Mouse (Mus musculus) left cerebral cortex, adult 18-20 months (tissue): ENCODE measurements around the gene Sdk1. TPM values are rescaled to one million over a fixed set of nuclear protein-coding genes. Genes with fewer than 3 reads are reported as not detected.

Experiments used
- DNase-seq, 2 experiments: peaks; one replicate each; pipeline ENCODE4 v3.0.0; 2021 to 2022; ENCODE audit warnings: low spot score in 2 of 2, mixed read lengths in 1 of 2
- total RNA-seq, 2 experiments: library from RNA; stranded (reverse); gene quantifications; 2 replicates each; pipeline ENCODE4 v1.2.3; 2021

Sdk1 gene
- total RNA-seq, 2 experiments from 2014 or later, result 9.3 to 10.0 TPM

- DNase-seq, result no peak
Measured at GRCm38 (mm10) chr5:142100176-142100575, 858.9 kb downstream of the Sdk1 start.

DNA sequence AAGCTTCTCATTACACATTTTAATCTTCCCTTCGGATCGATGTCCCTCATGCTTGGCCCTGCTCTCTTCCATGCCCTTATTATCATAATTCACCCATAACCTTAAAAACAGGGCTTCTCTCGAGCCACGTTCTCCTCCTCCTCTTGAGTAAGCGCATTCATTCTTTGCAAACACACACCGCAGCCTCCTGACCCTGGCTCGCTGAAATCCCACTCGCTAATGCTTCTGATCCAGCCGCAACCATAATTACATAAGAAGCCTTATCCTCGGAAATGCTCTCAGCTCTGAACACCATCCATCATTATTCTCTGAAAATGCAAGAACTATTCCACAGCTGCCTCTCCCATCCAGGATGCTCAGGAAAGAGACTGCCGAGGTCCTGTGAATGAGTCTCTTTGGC lies 866.1 kb downstream of the Sdk1 start:
- no peak for DNase-seq

DNA sequence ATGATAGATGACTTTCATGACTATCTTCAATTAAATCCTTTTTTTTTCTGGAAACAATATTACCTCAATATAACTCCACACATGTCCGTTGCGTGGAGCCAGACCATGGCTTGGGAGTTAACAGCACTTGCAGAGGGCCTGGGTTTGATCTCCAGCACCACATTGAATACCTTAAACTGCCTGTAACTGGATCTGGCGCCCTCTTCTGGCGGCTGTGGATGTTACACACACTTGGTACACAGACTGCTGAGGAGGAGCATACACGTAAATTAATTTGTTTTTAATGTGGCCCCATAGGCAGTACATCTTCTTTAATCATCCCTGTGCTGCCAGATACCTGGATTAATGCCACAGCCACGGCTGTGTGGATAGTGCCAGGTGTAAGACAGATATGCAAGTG lies 870.7 kb downstream of the Sdk1 start:
- DNase-seq, result no peak

- no peak for DNase-seq
Measured at GRCm38 (mm10) chr5:142113210-142114175, 872.2 kb downstream of the Sdk1 start.

- no peak for DNase-seq
Measured at GRCm38 (mm10) chr5:142127779-142128178, 886.5 kb downstream of the Sdk1 start.

- no peak for DNase-seq
Measured at GRCm38 (mm10) chr5:142128181-142128611, 886.9 kb downstream of the Sdk1 start.

DNA sequence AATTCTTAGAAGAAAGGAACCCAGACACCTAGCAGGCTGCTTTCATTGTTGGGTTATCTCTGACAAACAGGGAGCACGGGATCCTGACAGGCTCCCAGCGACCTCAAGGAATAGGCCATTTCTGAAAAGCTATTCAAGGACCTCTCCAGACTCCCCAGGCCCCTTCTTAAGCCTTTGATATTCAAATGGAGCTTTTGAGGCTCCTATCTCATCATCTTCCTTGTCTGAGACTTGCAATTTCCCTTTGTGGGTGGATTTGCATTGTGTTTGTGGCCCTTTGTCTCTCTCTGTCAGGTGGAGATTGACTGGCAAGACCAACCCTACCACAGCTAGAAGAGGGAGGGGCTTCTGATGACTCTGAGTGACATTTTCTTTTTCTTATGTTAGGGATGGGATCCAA lies 888.7 kb downstream of the Sdk1 start:
- DNase-seq, result no peak

GRCm38 (mm10) chr5:142139978-142140377 lies 898.7 kb downstream of the Sdk1 start:
- peak; percentile 20 to 26 for DNase-seq

DNA sequence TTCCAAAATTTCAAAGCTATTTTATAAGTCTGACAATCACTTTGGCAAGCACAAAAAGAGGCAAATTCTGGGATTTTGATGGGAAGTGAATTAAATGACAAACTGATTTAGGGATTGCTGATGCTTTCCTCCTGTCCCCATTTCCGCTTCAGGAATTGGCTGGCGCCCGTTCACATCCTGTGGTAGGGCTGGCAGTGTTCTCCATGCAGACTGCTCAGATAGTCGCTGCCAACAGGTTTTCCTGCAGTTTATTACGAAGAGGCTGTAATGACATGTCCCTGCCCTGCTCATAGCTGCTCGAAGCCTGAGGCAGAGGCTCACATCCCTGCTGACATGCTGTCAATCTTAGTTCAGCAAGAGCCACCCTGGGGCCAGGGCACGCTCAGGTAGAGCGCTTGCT lies 908.3 kb downstream of the Sdk1 start:
- peak; percentile 2 to 10 for DNase-seq

DNA sequence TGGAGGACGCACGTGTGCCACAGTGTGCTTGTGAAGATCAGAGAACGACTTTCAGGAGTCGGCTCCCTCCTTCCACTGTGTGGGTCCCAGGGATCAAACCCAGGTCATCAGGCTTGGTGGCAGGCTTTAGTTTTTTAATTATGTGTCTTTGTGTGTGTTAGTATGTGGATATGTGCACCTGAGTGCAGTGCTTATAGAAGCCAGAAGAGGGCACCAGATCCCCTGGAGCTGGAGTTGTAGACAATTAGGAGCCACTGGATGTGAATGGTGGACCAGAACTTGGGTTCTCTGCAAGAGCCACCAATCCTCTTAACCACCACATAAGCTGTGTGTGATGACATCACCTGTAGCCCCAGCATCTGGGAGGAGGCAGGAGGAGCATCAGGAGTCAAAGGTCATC lies 909.5 kb downstream of the Sdk1 start:
- no peak for DNase-seq

DNA sequence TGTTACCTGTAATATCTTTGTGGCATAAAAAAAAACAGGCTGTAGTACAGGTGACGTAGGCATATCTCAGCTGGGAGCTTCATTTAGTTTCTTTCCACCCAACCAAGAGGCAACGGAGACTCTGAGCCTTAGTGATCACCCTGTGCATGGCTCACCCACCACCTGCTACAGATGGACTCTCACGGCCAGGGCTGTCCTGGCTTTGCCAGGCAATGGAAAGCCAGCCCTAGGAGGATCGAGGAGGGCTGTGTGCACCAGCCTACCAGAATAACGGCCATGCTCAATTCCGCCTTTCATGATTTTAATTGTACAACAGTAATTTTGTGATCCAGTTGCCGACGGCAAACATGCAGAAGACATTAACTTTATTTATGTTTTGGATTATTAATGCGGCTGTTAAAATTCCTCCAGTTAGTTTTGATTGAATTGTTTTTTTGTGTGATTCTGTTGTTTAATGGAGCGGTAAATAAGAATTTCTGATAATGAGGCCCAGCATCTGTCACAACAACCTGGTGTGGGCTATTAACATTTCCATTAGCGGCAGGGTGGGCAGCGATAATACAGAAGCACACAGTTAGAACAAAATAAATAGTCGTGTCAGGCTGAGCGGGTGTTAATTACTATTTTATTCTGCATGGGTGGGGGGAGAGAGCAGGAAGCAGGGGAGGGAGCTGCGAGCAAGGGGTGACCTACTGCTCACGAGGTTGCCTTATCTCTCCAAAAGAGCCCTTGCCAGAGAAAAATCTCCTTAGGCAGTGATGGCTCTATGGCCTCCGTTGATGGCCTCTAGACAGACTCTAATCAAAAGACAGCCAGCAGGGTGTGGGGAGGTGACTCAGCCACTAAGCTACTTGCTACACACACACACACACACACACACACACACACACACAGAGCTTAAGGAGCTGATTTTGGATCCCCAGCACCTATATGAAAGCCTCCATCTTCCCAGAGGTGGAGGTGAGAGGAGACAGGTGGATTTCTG lies 915.9 kb downstream of the Sdk1 start:
- no peak for DNase-seq

- DNase-seq, result no peak
Measured at GRCm38 (mm10) chr5:142163483-142163882, 922.2 kb downstream of the Sdk1 start.

DNA sequence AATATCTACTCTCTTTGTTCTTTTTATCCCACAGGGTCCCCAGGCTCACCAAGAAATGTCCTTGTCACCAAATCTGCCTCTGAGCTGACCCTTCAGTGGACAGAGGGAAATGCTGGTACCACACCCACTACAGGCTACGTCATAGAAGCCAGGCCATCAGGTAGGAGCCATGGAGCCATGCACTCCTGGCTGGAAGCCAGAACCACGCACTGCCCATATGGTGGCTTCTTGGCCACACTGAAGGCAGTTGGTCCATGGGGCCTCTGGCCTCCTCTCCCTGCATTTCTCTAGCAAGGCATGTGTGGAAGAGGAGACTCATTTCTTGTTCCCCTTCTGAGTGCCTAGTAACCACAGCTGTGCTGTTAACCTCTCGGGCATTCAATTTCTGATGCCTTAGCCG lies 932.3 kb downstream of the Sdk1 start:
- no peak for DNase-seq

- peak; percentile 12 to 40 for DNase-seq
Measured at GRCm38 (mm10) chr5:142178164-142178563, 936.9 kb downstream of the Sdk1 start.

- DNase-seq, result no peak
Measured at GRCm38 (mm10) chr5:142179304-142179703, 938.0 kb downstream of the Sdk1 start.

DNA sequence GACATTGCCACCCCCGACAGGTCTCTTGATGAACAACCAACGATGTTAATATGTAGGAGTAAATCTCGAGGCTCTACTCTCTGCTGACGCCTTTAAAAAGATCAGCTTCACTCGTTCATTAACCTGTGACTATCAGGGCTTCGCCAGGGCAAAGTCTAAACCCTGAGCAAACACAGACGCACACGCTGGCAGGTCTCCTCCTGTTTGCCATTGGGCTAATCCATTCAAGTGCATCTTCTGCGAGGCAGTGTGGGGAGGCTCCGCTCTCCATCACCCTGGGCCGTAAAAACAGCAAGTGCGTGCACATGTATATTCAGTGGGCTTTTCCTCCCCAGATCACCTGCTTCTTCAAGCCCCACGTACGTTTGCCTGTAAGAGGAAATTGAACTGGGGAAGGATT lies 940.6 kb downstream of the Sdk1 start:
- no peak for DNase-seq

GRCm38 (mm10) chr5:142188765-142189164 lies 947.5 kb downstream of the Sdk1 start:
- no peak for DNase-seq

- DNase-seq, result no peak
Measured at GRCm38 (mm10) chr5:142209911-142210310, 968.6 kb downstream of the Sdk1 start.

DNA sequence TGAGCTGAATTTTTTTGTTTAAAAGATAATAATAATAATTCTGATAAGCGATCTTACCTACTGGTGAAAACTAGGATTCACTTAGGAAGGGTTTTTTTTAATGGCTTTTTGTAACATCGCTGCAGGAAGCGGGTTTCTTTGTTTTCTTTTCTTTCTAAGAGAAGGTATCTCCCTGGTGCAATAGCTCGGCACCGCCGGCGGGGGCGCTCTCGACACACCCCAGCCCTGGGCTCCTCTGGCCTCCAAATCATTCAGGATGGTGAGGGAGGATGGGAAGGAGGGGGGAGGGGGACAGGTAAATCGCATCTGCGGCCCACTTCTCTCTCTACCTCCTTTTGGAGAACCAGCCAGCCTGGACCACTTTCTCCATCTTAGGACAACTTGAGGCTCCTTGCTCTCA lies 971.0 kb downstream of the Sdk1 start:
- DNase-seq, result no peak

DNA sequence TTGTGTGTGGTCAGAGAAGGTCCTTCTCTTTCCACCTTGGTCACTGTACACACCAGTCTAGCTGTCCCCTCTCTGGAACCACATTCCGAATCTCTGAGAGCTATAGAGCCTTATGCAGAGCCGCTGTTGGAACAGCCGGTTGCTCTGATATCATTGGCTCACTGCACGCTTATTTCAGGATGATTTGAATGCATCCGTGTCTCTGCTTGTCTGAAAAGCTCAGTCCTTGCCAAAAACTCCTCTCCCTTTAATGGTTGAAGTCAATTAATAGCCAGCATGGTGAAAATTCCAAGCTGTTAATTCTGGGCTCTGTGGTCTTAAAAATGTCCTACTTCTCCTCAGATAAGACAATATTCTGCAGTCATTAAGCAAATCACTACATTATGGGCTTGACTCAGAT lies 974.7 kb downstream of the Sdk1 start:
- no peak for DNase-seq

- DNase-seq, result peak in 1 of 2 experiments; percentile 36
Measured at GRCm38 (mm10) chr5:142220851-142221503, 979.7 kb downstream of the Sdk1 start.
